Mouse (Mus musculus) adrenal gland, postnatal 36 days (tissue): Measurements from ENCODE around the gene Hectd4. TPM values are rescaled to one million over a fixed set of nuclear protein-coding genes. Genes with fewer than 3 reads are reported as not detected.

Experiments
- DNase-seq, 2 experiments: peaks; one replicate each; pipeline ENCODE4 v3.0.0; 2021; ENCODE audit warnings: mixed read lengths in 1 of 2
- total RNA-seq, 2 experiments: library from RNA; stranded (reverse); gene quantifications; 2 replicates each; pipeline ENCODE4 v1.2.3; 2021

Hectd4 gene
- total RNA-seq, 2 experiments from 2014 or later: 22.1 to 23.2 TPM

GRCm38 (mm10) chr5:121233726-121234125 lies 13.7 kb downstream of the Hectd4 start:
- DNase-seq: no peak

GRCm38 (mm10) chr5:121236171-121236570 lies 16.2 kb downstream of the Hectd4 start:
- DNase-seq: no peak

DNA sequence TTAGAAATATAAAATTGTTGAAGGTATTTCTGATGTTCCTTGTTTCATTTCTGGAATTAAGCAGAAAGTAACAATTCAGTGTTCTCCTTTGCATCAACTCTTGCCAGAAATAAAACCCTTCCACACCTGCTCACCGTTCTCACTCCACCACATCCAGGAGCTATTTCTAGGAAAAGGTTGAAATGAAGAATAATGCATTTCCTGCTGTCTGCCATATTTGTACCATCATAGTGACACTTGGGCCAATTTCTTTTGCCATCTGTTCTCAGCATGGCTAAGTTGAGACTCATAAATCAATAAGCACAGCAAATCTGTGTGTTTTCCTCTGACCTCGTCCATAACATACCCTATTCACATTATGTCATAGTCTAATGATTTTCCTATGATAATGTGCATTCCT lies 18.2 kb downstream of the Hectd4 start:
- DNase-seq: no peak

DNA sequence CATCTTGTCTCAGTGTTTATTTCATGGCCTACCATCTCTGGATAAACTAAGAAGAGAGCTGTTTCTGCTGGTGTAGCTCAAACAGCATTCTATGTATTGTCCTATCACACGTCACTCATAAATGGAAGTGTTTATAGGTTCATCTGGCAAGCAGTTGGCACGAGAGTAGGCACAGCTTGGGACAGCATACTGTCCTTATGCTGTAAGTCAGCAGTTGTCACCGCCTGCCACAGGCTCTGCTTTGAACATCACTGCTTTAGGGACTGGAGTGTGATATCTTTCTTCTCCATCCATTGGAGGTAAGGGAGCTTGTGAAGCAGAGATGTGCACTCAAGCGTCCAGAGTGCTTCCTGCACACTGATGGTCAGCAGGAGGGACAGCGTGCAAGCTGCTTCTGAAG lies 19.8 kb downstream of the Hectd4 start:
- no peak for DNase-seq

DNA sequence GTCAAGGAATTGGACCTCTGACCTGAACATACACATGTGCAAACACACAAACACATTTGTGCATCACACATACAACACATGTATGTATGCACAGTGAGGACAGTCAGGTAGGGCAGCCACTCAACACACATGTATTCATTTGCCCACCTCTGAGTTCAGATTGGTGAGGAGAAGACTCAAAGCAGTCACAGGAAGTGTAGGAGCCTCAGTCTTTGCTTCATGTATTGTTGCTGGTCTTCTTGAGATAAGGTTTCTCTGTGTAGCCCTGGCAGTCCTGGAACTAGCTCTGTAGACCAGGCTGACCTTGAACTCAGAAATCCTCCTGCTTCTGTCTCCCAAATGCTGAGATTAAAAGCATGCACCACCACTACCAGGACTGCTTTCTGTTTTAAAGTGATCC lies 21.2 kb downstream of the Hectd4 start:
- DNase-seq: no peak

- no peak for DNase-seq
Measured at GRCm38 (mm10) chr5:121242261-121242660, 22.2 kb downstream of the Hectd4 start.

DNA sequence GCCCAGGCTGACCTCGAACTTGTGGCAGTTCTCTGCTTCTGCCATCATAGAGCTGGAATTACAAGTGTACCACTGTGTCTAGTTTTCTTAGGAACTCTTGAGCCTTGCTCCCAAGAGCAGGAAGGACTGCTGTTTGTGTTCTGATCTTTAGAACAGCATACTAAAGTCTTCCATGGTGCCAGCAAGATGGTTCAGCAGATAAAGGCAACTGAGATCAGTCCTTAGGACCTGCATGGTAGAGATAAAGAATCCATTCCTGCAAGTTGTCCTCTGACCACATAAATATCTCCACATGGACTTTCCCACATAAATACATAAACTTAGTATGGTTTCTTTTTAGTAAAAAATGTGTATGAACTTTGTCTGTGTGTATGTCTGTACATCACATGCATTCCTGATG lies 22.7 kb downstream of the Hectd4 start:
- DNase-seq: no peak

DNA sequence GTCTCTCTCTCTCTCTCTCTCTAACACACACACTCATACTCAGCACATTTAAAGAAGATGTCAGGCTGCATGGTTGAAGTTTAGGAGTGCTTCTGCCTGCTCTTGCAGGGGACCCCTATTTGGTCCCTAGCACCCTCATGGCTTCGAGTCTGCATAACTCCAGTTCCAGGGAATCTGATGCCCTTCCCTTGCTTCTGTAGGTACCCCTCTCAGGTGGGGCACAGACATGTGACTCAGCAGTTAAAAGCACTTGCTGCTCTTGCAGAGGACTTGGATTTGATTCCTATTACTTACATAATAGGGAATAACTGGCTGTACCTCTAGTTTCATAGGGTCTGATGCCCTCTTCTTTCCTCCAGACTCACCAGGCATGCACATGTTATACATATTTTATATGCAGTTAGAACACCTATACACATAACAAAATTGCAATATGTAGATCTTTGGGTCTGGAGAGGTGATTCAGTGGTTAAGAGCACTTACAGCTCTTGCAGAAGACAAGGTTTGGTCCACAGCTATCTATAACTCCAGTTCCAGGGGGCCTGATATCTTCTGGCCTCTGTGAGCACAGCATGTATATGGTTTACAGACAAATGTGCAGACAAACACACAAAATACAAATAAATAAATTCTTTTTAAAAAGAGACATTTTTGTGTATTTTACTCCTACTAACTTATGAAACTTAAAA lies 23.8 kb downstream of the Hectd4 start:
- DNase-seq: no peak

GRCm38 (mm10) chr5:121244365-121244731 lies 24.3 kb downstream of the Hectd4 start:
- DNase-seq: no peak

DNA sequence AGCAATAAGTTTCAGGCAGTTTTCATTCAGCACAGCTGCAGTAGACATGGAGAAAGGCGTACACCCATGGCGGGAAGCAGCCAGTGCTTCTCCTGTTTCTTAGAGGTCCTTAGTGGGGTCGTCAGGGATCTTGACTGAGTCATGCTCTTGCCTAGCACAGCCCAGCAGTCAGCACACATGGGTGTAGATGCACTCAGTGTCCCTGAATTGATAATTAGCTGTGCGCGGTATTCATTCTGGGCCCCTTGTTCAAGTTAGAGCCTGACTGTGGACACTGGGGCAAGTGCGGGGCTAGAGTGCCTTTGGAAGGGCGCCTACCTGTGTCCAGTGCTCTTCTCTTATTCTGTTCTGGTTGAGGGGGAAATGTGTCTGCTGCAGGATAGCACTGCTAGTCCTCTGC lies 25.2 kb downstream of the Hectd4 start:
- no peak for DNase-seq

- DNase-seq: no peak
Measured at GRCm38 (mm10) chr5:121248766-121249394, 28.9 kb downstream of the Hectd4 start.

GRCm38 (mm10) chr5:121249693-121250092 lies 29.7 kb downstream of the Hectd4 start:
- no peak for DNase-seq

DNA sequence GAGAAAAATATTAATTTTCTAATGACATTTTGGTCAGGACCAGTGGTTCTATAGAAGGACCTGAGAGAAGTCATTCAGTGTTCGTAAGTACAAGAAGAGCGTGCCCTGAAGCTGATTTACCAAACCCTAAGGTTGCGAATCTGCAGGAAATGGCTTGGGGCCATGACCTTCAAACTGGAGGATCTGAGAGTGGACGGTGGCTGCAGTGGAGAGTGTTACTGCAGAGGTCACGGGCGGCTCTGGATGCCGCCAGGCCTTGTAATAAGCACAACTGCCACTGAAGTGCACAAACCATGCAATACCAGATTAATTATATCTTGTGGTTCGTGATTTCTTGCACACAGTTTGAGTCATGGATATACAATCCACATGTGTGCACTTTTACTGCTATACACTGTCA lies 31.8 kb downstream of the Hectd4 start:
- peak; percentile 78 to 84 for DNase-seq

DNA sequence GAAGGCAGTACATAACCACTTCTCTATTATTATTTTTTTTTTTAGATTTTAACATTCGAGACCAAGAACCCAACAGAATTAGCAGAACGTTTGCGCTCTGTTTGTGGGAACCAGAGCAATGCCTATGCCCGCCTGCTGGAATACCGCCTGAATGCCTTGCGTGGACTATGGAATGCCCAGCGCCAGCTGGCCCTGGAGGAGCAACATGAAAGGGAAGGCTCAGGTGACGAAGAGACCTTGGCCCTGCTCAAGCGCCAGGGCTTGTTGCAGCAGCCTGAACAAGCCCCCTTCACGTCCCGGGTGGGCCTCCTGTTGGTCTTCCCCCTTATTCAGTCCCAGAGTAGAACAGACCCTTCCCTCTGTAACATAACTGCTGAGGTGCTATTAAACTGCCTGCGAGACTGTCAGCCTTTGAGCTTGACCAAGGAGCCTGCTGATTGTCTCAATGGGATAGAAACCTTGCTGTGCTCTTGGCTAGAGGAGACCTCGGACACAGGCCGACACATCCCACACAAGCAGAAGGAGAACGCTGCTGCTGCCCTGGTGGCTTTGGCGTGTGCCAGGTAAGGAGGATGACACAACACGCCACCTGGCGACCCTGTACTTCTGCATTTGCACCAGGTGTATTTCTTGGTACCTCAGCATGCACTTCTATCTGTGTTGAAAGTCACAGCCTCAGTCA lies 33.9 kb downstream of the Hectd4 start:
- no peak for DNase-seq

GRCm38 (mm10) chr5:121254977-121255376 lies 35.0 kb downstream of the Hectd4 start:
- DNase-seq: no peak

- no peak for DNase-seq
Measured at GRCm38 (mm10) chr5:121261806-121262205, 41.8 kb downstream of the Hectd4 start.

GRCm38 (mm10) chr5:121262415-121262814 lies 42.4 kb downstream of the Hectd4 start:
- DNase-seq: no peak

GRCm38 (mm10) chr5:121264593-121264992 lies 44.6 kb downstream of the Hectd4 start:
- DNase-seq: no peak

- DNase-seq: peak; percentile 54 to 70
Measured at GRCm38 (mm10) chr5:121266741-121267382, 46.8 kb downstream of the Hectd4 start.

GRCm38 (mm10) chr5:121271046-121271445 lies 51.0 kb downstream of the Hectd4 start:
- no peak for DNase-seq

DNA sequence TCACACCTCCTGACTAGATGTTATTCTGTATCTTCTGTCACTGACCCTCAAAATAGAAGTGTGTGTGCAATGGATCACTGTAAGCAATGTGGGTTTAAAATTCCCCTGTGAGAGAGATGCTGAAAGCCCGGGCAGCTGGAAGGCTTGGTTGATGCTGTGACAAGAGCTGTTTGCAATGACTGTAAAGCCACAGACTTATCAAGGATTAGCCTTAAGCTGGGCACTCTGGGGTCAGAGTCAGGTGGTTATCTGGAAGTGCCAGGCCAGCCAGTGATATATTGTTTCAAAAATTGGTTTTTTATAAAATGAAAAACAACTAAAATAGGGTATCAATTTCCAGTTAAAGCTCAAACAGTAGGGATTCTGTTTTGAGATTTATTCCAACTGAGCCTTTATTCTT lies 56.8 kb downstream of the Hectd4 start:
- no peak for DNase-seq

DNA sequence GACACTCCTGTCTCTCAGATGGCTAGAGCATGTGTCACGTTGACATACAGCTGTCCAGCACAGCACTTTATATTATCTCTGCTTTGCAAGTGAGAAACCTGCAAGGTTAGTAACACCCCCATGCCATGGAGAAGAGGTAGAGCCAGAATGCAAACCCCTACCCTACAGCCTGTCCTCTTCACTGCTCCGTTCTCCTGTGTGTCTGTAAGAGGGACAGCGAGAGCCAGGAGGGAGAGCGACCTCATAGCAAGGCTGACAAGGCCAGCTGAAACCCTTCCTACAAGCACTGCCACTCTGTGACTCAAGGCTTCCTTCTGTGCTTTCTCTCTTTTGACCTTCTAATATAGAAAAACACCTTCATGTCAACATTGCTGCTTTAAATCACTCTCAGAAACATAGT lies 60.4 kb downstream of the Hectd4 start:
- peak; percentile 37 to 41 for DNase-seq

- peak in 1 of 2 experiments; percentile 13 for DNase-seq
Measured at GRCm38 (mm10) chr5:121283051-121283450, 63.0 kb downstream of the Hectd4 start.
